Mouse (Mus musculus): Measurements from ENCODE around the gene Pnp2. TPM values are rescaled to one million over a fixed set of nuclear protein-coding genes. Genes with fewer than 3 reads are reported as not detected.

Pnp2 gene
- total RNA-seq (2023), result 1 to 10 TPM in 1 of 2 experiments, under 1 TPM in 1; 0.56 to 1.3 TPM

DNA sequence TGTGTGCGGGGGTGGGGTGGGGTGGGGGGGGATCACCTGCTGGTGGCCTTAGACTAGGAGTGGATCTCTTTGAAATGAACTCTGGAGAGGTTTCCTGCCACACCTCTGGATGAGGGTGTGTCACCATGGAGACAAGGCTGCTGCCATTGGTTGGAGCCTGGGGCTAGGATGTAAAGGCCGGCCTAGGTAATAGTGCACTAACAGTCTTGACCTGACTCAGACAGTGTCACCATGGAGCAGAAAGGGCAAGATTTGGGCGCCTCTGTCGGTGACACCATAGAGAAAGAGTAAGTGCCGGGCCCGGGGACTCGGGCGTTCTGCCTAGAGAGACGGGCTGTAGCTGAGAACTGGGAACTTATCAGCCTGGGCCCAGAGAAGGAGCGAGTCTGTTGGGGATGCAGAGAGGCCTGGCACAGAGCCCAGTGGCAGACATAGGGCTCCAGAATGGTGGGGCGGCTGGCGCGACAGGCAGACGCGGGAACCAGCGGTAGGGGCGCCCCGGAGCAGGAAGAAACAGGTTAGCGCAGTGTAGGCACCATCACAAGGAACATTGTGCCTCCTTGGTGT lies at the start of gene Pnp2:
Gene Pnp2, plus strand, starts transcription at position 51 of the 567 bp plus-strand sequence.

DNA sequence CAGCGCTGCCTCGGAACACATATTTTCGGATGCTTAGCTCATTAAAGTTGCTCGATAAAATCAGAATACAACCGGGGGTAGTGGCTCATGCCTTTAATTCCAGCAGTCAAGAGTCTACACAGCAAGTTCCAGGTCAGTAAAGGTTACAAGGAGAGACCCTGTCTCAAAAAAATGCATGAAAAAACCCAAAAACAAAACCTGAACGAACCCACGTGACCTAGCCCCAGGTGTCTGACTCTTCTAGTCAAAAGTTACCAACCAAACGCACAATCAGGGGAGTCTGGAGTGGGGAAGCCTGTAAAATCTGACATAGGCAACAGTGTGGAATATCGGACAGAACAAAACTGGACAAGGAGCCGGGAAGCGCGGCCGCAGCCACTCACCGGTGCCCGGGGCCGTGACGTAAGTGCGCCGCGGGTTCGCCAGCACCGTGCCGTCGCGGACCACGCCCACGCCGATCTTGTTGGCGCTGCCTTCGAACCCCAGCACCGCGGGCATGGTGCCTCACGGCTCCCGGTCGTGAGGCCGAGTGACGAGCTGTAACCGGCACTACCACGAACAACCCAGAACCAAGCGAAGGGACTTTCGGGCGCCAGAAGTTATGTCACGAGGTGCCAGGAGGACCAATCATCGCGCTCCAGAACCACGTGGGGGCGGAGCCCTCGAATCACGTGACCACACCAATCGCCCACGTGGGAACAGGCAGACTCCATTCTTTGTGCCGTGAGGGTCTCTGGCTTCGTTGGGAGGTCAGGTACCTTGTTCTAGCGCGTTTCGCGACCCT lies 31.3 kb upstream of the Pnp2 start, which contains the start of the genes Osgep and Apex1:
Gene Osgep, minus strand, starts transcription at position 613 of the 784 bp plus-strand sequence.
Gene Apex1, plus strand, starts transcription at position 688 of the 784 bp plus-strand sequence.

DNA sequence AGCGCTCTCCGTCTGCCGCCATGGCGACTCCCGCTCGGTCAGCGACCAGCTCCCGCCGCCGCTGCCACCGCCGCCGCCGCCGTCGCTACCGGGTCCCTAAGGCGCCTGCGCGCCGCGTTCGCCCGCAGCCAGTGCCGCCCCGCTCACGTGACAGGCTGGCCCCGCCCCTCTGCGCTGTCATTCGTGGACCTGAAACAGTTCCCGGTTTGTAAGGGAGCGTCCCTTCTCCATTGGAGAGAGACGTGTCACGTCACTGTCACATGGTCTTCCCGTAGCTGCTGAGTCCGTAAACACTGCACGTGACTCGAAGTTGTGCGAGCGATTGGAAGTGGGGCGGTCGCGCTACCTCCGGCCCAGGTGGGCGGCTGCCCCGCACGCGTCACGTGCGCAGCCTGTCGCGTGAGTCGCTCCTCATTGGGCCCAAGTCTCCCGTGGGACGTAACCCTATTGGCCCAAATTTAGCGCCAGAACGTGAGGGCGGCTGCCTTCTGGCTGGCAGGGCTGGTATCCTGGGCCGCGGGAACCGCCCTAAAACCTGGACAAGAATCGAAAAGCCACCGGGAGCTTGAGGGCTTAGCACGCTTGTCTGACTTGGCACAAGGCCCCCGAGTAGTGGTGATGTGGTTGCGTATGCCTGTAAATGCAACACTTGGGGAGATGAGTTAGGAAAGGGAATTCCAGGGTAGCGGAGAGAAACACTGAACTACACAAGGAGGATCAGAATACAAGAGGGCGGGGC lies 24.9 kb upstream of the Pnp2 start, which contains the start of the genes Pip4p1 and Pnp:
Gene Pip4p1, minus strand, starts transcription at position 103 of the 739 bp plus-strand sequence.
Gene Pnp, plus strand, starts transcription at position 329 of the 739 bp plus-strand sequence.

DNA sequence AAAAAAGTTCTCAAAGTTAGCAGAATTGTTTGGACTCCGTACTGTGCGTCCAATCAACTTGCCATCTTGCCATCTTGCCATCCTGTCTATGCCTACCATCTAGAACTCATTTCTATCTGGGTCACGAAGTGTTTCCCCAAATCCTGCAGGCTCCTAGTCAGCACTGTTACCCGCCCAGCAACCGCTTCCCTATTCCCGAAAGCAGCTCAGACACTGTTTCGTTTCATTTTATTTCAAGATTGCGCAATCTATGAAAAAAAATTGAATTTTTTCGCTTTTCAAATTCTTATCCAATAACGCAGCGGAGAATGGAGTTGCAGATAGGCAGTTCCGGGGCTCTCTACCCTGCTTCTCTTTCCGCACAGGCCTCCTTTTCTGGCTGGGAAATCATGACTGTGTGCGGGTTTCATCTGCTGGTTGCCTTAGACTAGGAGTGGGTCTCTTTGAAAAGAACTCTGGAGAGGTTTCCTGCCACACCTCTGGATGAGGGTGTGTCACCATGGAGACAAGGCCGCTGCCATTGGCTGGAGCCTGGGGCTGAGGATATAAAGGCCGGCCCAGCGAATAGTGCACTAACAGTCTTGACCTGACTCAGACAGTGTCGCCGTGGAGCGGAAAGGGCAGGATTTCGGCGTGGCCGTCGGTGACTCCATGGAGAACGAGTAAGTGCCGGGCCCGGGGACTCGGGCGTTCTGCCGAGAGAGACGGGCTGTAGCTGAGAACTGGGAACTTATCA lies 11.7 kb upstream of the Pnp2 start, which contains the start of gene Gm49342:
Gene Gm49342, plus strand, starts transcription at position 586 of the 736 bp plus-strand sequence.

DNA sequence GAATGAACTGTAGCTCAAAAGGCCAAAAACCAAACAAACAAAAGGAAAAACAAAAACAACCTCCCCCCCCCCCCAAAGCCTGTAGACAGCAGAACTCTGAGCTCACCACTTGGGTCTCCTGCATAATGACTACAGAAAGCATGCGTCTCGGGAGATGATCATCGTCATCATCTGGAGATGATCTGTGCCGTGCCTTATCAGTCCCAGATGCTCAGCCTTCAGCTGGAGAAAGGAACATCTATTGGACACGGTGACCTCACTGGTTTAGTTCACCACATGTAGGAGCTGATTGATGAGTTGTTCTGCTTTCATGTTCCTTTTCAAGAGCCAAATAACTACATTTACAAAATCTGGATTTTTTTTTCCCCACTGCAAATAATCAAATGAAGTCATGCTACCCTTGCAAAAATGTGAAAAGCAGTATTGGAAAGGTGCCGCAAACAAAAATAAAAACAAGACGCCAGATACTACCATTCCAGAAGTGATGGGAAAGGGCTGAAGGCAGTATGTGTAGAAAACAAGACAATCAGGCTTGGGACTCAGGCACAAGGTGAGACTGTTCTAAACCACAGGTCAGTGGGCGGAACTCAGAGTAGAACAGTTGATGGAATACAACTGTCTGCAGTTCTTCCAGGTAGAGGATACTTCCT lies 51.5 kb downstream of the Pnp2 start, which contains the start of gene Rnase10:
Gene Rnase10, plus strand, starts transcription at position 600 of the 650 bp plus-strand sequence.

Other genes starting within 250 kb of the Pnp2 start
- gene Olfr748, start 248.6 kb upstream of the Pnp2 start, total RNA-seq (2023), result not detected
- gene Olfr749, start 210.9 kb upstream of the Pnp2 start, total RNA-seq (2023), result not detected
- 10 to 100 TPM; 79.2 to 79.7 TPM for gene Ttc5, start 170.5 kb upstream of the Pnp2 start, total RNA-seq (2023)
- under 1 TPM in 1 of 2 experiments, not detected in 1; 0.50 TPM for gene Ccnb1ip1, start 148.3 kb upstream of the Pnp2 start, total RNA-seq (2023)
- 10 to 100 TPM; 49.9 to 50.6 TPM for gene Parp2, start 148.2 kb upstream of the Pnp2 start, total RNA-seq (2023)
- 10 to 100 TPM; 40.3 to 43.6 TPM for gene Tep1, start 85.4 kb upstream of the Pnp2 start, total RNA-seq (2023)
- gene Klhl33, start 58.5 kb upstream of the Pnp2 start, total RNA-seq (2023), result not detected
- 10 to 100 TPM; 29.2 to 31.8 TPM for gene Osgep, start 31.1 kb upstream of the Pnp2 start, total RNA-seq (2023)
- gene Apex1, start 31.0 kb upstream of the Pnp2 start, total RNA-seq (2023), result 10 to 100 TPM; 45.3 to 49.3 TPM
- gene Pip4p1, start 25.1 kb upstream of the Pnp2 start, total RNA-seq (2023), result 10 to 100 TPM; 72.8 to 86.5 TPM
- 10 to 100 TPM; 14.9 to 29.4 TPM for gene Pnp, start 24.9 kb upstream of the Pnp2 start, total RNA-seq (2023)
- gene Gm49342, start 11.5 kb upstream of the Pnp2 start, total RNA-seq (2023), result 10 to 100 TPM in 1 of 2 experiments, 1 to 10 TPM in 1; 9.2 to 28.2 TPM
- gene Rnase10, start 51.8 kb downstream of the Pnp2 start, total RNA-seq (2023), result not detected
- not detected for gene Rnase9, start 85.9 kb downstream of the Pnp2 start, total RNA-seq (2023)
- not detected for gene Rnase11, start 94.2 kb downstream of the Pnp2 start, total RNA-seq (2023)
- not detected for gene Rnase12, start 101.7 kb downstream of the Pnp2 start, total RNA-seq (2023)
- not detected for gene Olfr750, start 118.4 kb downstream of the Pnp2 start, total RNA-seq (2023)
- gene Rnase4, start 135.1 kb downstream of the Pnp2 start, total RNA-seq (2023), result 1 to 10 TPM in 1 of 2 experiments, under 1 TPM in 1; 0.76 to 1.7 TPM
- gene Ang, start 135.2 kb downstream of the Pnp2 start, total RNA-seq (2023), result not detected
- gene Eddm3b, start 158.4 kb downstream of the Pnp2 start, total RNA-seq (2023), result not detected
- gene Rnase6, start 167.9 kb downstream of the Pnp2 start, total RNA-seq (2023), result 1 to 10 TPM; 3.9 to 4.3 TPM
- gene Rnase1, start 190.8 kb downstream of the Pnp2 start, total RNA-seq (2023), result not detected
- gene Rnase2b, start 206.3 kb downstream of the Pnp2 start, total RNA-seq (2023), result not detected
- not detected for gene Ang2, start 243.2 kb downstream of the Pnp2 start, total RNA-seq (2023)
- not detected for gene Ear14, start 247.4 kb downstream of the Pnp2 start, total RNA-seq (2023)